ENCODE assay signal across 8 mouse cellular contexts in the genomic region with DNA sequence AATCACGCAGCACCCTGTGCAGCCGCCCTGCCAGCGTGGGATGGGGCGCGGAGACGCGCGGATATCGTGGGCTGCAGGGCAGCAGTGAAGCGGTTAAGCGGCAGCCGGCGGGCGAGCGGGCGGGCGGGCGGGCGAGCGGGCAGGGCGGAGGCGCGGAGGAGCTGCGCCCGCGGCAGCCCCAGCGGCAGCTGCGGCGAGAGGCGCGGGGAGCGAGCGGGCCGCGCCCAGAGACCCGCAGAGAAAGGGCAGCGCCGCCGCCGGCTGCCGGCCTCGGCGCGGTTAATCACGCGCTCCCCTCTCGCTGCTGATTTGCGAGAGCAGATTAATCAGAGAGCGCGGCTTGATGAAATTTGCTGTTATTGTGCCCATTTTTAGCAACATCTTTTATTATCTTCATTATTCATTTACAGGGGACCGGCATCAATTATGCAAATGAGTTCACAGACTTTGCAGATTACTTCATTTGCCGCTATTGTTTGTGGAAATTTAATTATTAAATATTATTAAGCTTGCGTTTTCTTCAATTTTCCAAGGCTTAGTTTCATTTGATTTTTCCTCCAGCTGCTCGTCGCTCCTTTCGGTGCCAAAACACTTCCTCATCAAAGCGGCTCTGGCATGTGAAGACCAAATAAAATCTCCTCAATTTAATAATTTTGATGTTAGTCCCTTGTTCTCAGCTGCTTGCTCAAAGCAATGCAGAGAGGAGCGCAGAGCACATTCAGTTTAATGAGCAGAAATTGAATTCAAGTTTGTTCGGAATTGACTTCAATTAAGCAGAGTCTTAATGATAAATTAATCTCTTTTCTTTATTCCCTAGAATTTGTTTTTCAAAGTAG.
DNase-seq lines count a peak whose midpoint lies in the region; ATAC-seq lines count a peak whose summit lies in the region.

No protein-coding gene starts in this region.

- 0 out of 2 replicates have a peak overlapping the region, but pooled peaks have one; percentile 7 for H3K27ac ChIP-seq in hindbrain, embryonic 11.5 days (ENCODE audit: low read depth, low read length)
- H3K27ac ChIP-seq in liver, embryonic 13.5 days = no peak overlapping the region
- peak overlapping the region; percentile 76 for H3K27ac ChIP-seq in neural tube, embryonic 15.5 days (replicated peaks)

- no peaks in the 10 kb centered on the region for H3K36me3 ChIP-seq in hindbrain, embryonic 11.5 days (ENCODE audit: control insufficient read depth, insufficient read depth, low read length)
- no peaks in the 10 kb centered on the region for H3K36me3 ChIP-seq in liver, embryonic 13.5 days
- H3K36me3 ChIP-seq in neural tube, embryonic 15.5 days = no peaks in the 10 kb centered on the region

- no peaks in the 10 kb centered on the region for H3K4me1 ChIP-seq in hindbrain, embryonic 11.5 days (replicated peaks; ENCODE audit: control insufficient read depth, insufficient read depth, low read length)
- 0 out of 2 replicates have a peak, but pooled peaks cover 2% of the 10 kb centered on the region for H3K4me1 ChIP-seq in liver, embryonic 13.5 days (replicated peaks)
- H3K4me1 ChIP-seq in neural tube, embryonic 15.5 days = peaks cover 23% of the 10 kb centered on the region

- peak overlapping the region; percentile 43 for H3K4me2 ChIP-seq in hindbrain, embryonic 11.5 days (replicated peaks; ENCODE audit: low read depth, low read length)
- peak overlapping the region; percentile 55 for H3K4me2 ChIP-seq in liver, embryonic 13.5 days
- H3K4me2 ChIP-seq in neural tube, embryonic 15.5 days = peak overlapping the region; percentile 75

- H3K9me3 ChIP-seq in hindbrain, embryonic 11.5 days (ENCODE audit: control insufficient read depth, low read length) = no peaks in the 10 kb centered on the region
- no peaks in the 10 kb centered on the region for H3K9me3 ChIP-seq in liver, embryonic 13.5 days (replicated peaks)
- H3K9me3 ChIP-seq in neural tube, embryonic 15.5 days (replicated peaks) = no peaks in the 10 kb centered on the region

- peak; percentile 28 for DNase-seq in adrenal gland, adult 2 months
- no peak for DNase-seq in adrenal gland, adult 8-10 months
- peak; percentile 5 for DNase-seq in thymus, postnatal 14 days
- no peak for DNase-seq in thymus, postnatal 10 days (ENCODE audit: low spot score in 2 of 2)
- DNase-seq in hindbrain, embryonic 11.5 days (ENCODE audit: low spot score) = peak; percentile 73
- DNase-seq in liver, embryonic 13.5 days = no peak
- no peak for DNase-seq in thymus, postnatal 36 days

- H3K4me3 ChIP-seq in hindbrain, embryonic 11.5 days (ENCODE audit: low read depth, low read length) = peak overlapping the region; percentile 27
- peak overlapping the region; percentile 40 for H3K4me3 ChIP-seq in liver, embryonic 13.5 days (replicated peaks)
- peak overlapping the region; percentile 39 for H3K4me3 ChIP-seq in neural tube, embryonic 15.5 days (replicated peaks)

- peak overlapping the region; percentile 40; the same call in 1 of the 2 replicates for H3K9ac ChIP-seq in hindbrain, embryonic 11.5 days (ENCODE audit: low read depth, low read length)
- no peak overlapping the region for H3K9ac ChIP-seq in liver, embryonic 13.5 days
- H3K9ac ChIP-seq in neural tube, embryonic 15.5 days (replicated peaks) = peak overlapping the region; percentile 61

- no peaks in the 10 kb centered on the region for H3K27me3 ChIP-seq in hindbrain, embryonic 11.5 days (ENCODE audit: control insufficient read depth, insufficient read depth, low read length)
- peaks cover 40% of the 10 kb centered on the region for H3K27me3 ChIP-seq in liver, embryonic 13.5 days
- 0 out of 2 replicates have a peak, but pooled peaks cover 3% of the 10 kb centered on the region for H3K27me3 ChIP-seq in neural tube, embryonic 15.5 days (replicated peaks)

- 3% methylated on average over 48 of the region's 59 CpGs for WGBS in hindbrain, embryonic 11.5 days
- 4% methylated on average over 58 of the region's 59 CpGs for WGBS in liver, embryonic 13.5 days (ENCODE audit: insufficient replicate concordance)
- 2% methylated on average over 57 of the region's 59 CpGs for WGBS in neural tube, embryonic 15.5 days

- peak; percentile 86 for ATAC-seq in hindbrain, embryonic 11.5 days (ENCODE audit: low FRiP score)
- ATAC-seq in liver, embryonic 13.5 days (ENCODE audit: low read depth) = no peak
- peak; percentile 85 for ATAC-seq in neural tube, embryonic 15.5 days (ENCODE audit: low FRiP score)

Comparison
In these comparisons a context has a peak if more than half of its experiments do, and no peak if none do; other contexts are left out.
1. DNase-seq: peak in adrenal gland, adult 2 months (single experiment), thymus, postnatal 14 days (single experiment) and hindbrain, embryonic 11.5 days (single experiment); none in adrenal gland, adult 8-10 months (single experiment), thymus, postnatal 10 days (0 of 2), liver, embryonic 13.5 days (single experiment) and thymus, postnatal 36 days (0 of 2).
2. Peak in every context shown above with its lines, with median percentiles within 50 percentile points of each other: H3K4me2 ChIP-seq and H3K4me3 ChIP-seq.